Mouse (Mus musculus) neural tube, embryonic 12.5 days (tissue): ENCODE data around the gene E2f3. TPM values are rescaled to one million over a fixed set of nuclear protein-coding genes. Genes with fewer than 3 reads are reported as not detected.

Source experiments
- ATAC-seq: fragments of 200-750 bp; cut with Nextera tagmentation; 2 replicates; pipeline ENCODE4 v1.8.0; 2017; ENCODE audit warnings: low read depth, mild to moderate bottlenecking, moderate TSS enrichment, moderate library complexity; ENCODE audit not compliant: low FRiP score
- H3K27ac ChIP-seq: fragments of 300-500 bp; sonication (generic); 2 replicates; pipeline ENCODE4 v1.5.1; 2016
- H3K27me3 ChIP-seq: fragments of 300-500 bp; sonication (generic); replicated peaks from 2 replicates; pipeline ENCODE4 v1.6.1; 2016; ENCODE audit warnings: mild to moderate bottlenecking
- H3K36me3 ChIP-seq: fragments of 300-500 bp; sonication (generic); 2 replicates; pipeline ENCODE4 v1.6.1; 2016; ENCODE audit warnings: mild to moderate bottlenecking
- H3K4me1 ChIP-seq: fragments of 300-500 bp; sonication (generic); 2 replicates; pipeline ENCODE4 v1.6.1; 2016
- H3K4me2 ChIP-seq: fragments of 300-500 bp; sonication (generic); replicated peaks from 2 replicates; pipeline ENCODE4 v1.6.1; 2016; ENCODE audit warnings: mild to moderate bottlenecking
- H3K4me3 ChIP-seq: fragments of 300-500 bp; sonication (generic); 2 replicates; pipeline ENCODE4 v1.5.1; 2016
- H3K9ac ChIP-seq: fragments of 300-500 bp; sonication (generic); 2 replicates; pipeline ENCODE4 v1.6.1; 2016; ENCODE audit warnings: mild to moderate bottlenecking
- H3K9me3 ChIP-seq: fragments of 300-500 bp; sonication (generic); 2 replicates; pipeline ENCODE4 v1.6.1; 2016; ENCODE audit warnings: mild to moderate bottlenecking
- WGBS: fragments of 180-500 bp; shearing (Covaris S2); methylation state at CpG from one replicate; pipeline ENCODE4 v1.1.7; 2016; 5-methylcytosine and 5-hydroxymethylcytosine counted together
- polyA plus RNA-seq: library from polyadenylated mRNA; unstranded; fragments of >200 nt; fragmentation: Nextera tagmentation; extraction: Ambion mirVana; gene quantifications from 2 replicates; pipeline ENCODE4 v1.2.1, GENCODE M21; 2016

Gene E2f3
- polyA plus RNA-seq, 1 experiment from 2014 or later = 13.0 TPM

DNA sequence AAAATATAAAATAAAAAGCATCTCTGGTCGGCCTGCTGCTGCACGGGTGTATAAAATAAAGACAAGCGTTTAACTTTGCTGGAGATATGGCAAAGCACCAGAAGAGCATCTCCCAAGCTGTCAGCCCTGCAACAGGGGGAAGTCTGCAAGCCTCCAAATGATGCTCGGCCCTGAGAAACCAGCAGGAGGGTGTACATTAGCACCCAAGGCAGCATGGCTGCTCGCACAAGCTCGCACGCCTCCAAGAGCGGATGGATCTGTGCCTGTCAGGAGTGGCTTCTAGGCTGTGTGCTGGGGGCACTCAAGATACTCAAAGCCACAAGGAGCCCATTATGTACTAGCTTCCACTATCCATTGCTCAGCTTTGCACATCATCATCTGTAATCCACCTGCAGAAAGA lies 39.8 kb downstream of the E2f3 start:
- no peaks in the 10 kb centered on the region for H3K9me3 ChIP-seq
- H3K27me3 ChIP-seq = no peaks in the 10 kb centered on the region
- H3K36me3 ChIP-seq = no peaks in the 10 kb centered on the region; the same call in 1 of the 2 replicates
- no peak overlapping the region for H3K9ac ChIP-seq
- H3K4me2 ChIP-seq = no peak overlapping the region
- no peak overlapping the region for H3K27ac ChIP-seq
- ATAC-seq = no peak
- 94% methylated on average over 8 of the region's 8 CpGs for WGBS
- no peak overlapping the region for H3K4me3 ChIP-seq
- H3K4me1 ChIP-seq = no peaks in the 10 kb centered on the region

DNA sequence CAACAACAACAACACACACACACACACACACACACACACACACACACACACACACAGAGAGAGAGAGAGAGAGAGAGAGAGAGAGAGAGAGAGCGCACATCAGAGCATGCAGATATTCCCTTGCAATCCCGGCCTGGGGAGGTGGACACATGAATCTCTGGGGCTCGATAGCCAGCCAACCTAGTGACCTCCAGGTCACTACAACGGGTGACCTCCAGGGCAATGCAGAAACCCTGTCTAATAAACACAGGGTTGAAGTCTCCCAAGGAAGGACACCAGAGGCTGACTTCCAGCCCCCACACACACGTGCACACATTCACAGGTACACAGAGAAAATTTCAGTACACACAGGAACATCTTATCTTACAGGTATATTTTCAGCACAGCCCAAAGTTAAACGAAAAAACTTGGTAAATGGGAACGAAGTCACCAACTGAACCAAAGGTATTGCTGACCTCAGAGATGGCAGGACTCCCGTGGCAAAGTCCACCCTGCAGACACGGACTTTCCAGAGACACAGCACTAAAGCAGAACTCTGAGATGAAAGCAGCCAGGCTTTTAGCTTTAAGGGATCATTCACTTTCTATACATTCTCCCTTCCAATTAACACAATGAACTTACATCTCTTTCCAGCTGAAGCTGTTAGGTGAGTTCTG lies 40.8 kb downstream of the E2f3 start:
- H3K27me3 ChIP-seq = no peaks in the 10 kb centered on the region
- no peaks in the 10 kb centered on the region for H3K9me3 ChIP-seq
- no peak overlapping the region for H3K9ac ChIP-seq
- no peaks in the 10 kb centered on the region for H3K36me3 ChIP-seq
- 81% methylated on average over 9 of the region's 9 CpGs for WGBS
- no peaks in the 10 kb centered on the region for H3K4me1 ChIP-seq
- no peak overlapping the region for H3K4me2 ChIP-seq
- ATAC-seq = no peak
- H3K4me3 ChIP-seq = no peak overlapping the region
- H3K27ac ChIP-seq = no peak overlapping the region

DNA sequence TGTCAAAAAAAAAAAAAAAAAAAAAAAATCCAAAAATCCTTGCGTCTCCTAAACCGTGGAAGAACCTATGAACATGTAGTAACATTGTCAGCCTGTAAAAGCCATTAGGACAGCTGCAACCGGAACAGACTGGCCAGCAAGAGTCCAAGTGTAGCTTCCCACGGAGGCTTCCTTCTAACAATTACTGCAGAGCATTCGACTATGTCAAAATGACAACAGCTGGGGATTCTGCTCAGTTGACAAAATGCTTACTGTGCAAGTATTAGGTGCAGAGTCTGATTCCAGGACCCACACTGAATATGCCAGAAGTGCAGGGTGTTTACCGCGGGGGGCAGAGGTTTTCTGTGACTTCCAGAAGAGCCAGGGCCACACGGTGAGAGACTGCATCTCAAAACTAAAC lies 41.4 kb downstream of the E2f3 start:
- Histone ChIP-seq H3K27ac (no peak overlapping the region), H3K4me1 (no peaks in the 10 kb centered on the region), H3K9ac (no peak overlapping the region), H3K4me3 (no peak overlapping the region), H3K4me2 (no peak overlapping the region), H3K36me3 (no peaks in the 10 kb centered on the region), H3K27me3 (no peaks in the 10 kb centered on the region), H3K9me3 (no peaks in the 10 kb centered on the region)
- WGBS = 81% methylated on average over 8 of the region's 8 CpGs
- no peak for ATAC-seq

DNA sequence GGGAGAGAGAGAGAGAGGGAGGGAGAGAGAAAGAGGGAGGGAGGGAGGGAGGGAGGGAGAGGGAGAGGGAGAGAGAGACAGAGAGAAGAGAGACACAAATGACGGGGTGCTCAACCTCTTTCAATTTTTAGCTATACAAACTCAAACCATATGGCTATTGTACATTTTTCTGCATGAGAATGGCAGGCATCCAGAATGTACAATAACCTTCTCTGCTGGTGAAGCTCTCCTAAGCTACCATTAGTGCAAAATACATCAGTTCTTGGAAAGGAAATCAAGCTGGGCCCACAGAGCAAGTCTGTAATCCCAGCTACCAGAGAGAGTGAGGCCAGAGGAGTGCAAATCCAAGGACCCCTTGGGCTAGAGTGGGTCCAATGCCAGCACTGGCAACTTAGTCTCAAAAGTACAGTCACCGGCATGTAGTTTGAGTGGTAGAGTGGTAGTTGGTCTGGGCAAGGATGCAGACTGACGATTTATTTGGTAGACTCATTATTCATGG lies 42.3 kb downstream of the E2f3 start:
- Histone ChIP-seq H3K4me3 (no peak overlapping the region), H3K9me3 (no peaks in the 10 kb centered on the region), H3K4me2 (no peak overlapping the region), H3K27me3 (no peaks in the 10 kb centered on the region), H3K4me1 (no peaks in the 10 kb centered on the region), H3K27ac (no peak overlapping the region), H3K9ac (no peak overlapping the region), H3K36me3 (no peaks in the 10 kb centered on the region)
- no peak for ATAC-seq
- 89% methylated on average over 3 of the region's 3 CpGs for WGBS

DNA sequence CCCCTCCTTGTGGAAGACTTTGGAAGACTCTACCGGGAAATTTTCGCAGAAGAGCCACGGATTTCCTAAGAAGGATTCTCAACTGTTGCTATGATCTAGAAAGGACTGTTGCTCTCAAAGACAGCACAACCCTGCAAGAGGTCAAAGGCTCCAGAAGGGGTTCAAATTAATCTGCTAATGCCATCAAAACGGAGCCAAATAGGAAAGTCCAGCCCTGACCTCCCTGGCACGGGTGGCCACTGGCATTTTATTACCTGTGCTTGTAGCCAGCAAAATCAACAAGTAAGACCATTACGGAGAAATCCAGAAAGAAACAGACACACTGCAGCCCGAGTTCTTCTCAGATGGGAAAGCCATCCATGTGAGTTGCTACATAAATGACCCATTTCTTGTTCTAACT lies 45.8 kb downstream of the E2f3 start:
- ATAC-seq = no peak
- no peak overlapping the region for H3K4me2 ChIP-seq
- no peaks in the 10 kb centered on the region for H3K9me3 ChIP-seq
- no peak overlapping the region for H3K9ac ChIP-seq
- H3K4me1 ChIP-seq = no peaks in the 10 kb centered on the region
- no peaks in the 10 kb centered on the region for H3K27me3 ChIP-seq
- no peak overlapping the region for H3K4me3 ChIP-seq
- whole genome bisulfite sequencing = 87% methylated on average over 7 of the region's 7 CpGs
- no peak overlapping the region for H3K27ac ChIP-seq
- peaks cover 6% of the 10 kb centered on the region; the same call in 1 of the 2 replicates for H3K36me3 ChIP-seq

DNA sequence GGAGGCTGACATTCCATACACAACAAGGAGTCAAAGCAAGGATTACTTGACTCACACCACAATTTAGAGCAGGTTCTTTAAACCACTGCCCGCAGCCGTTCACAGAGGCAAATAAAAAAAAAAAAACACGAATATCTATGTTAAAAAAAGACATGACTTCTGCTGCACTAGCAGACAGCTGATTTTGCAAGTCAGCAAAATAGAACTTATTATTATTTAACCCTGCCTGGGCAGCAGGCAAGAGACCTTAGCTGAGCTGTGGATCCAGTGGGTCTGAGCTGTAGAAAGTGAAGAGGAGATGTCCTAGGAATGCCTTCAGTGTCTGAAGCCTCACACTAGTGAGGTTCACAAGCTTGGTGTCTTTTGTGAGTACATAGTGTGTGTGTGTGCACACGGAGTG lies 46.5 kb downstream of the E2f3 start:
- H3K27ac ChIP-seq = no peak overlapping the region
- no peaks in the 10 kb centered on the region for H3K9me3 ChIP-seq
- ATAC-seq = no peak
- peaks cover 6% of the 10 kb centered on the region; the same call in 1 of the 2 replicates for H3K36me3 ChIP-seq
- H3K4me2 ChIP-seq = no peak overlapping the region
- H3K9ac ChIP-seq = no peak overlapping the region
- H3K27me3 ChIP-seq = no peaks in the 10 kb centered on the region
- no peak overlapping the region for H3K4me3 ChIP-seq
- 79% methylated on average over 4 of the region's 4 CpGs for WGBS
- no peaks in the 10 kb centered on the region for H3K4me1 ChIP-seq

DNA sequence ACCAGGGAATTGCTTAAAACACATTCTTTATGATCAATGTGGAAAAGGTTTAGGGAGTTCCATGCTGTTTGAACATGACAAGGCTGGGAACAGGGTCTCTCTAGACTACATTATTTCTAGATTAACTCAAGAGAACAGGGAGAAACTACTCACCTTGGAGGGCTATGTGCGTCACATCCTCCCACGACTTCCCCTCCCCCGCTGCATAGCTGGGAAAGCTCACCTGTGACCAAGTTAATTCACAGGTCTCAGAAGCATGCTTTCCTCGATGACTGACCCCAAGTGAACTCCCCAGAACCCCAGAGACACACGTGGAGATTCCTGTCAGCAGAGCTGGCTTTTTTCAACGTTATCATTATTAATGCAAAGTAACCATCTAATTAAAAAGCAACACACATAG lies 47.1 kb downstream of the E2f3 start:
- WGBS = 88% methylated on average over 6 of the region's 6 CpGs
- no peaks in the 10 kb centered on the region for H3K4me1 ChIP-seq
- ATAC-seq = no peak
- H3K4me2 ChIP-seq = no peak overlapping the region
- no peaks in the 10 kb centered on the region for H3K27me3 ChIP-seq
- H3K36me3 ChIP-seq = peaks cover 6% of the 10 kb centered on the region; the same call in 1 of the 2 replicates
- no peak overlapping the region for H3K4me3 ChIP-seq
- H3K27ac ChIP-seq = no peak overlapping the region
- H3K9ac ChIP-seq = no peak overlapping the region
- no peaks in the 10 kb centered on the region for H3K9me3 ChIP-seq

DNA sequence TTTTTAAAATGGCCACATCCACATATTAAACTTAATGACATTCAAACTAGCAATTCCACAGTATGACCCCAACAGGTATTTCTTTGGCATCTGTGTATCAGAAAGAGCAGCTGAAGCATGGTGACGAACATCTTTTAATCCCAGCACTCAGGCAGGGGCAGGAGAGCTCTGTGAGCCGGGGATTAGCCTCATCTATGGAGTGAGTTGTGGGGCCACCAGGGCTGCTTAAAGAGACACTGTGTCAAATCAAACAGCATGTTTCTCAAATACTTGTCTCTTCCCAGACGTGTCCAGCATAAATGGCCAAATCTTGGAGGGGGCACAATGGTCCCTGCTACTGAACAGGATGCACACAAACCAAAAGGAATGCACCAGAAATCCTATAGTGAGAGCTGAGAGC lies 59.7 kb downstream of the E2f3 start:
- no peak overlapping the region for H3K4me2 ChIP-seq
- WGBS = 79% methylated on average over 3 of the region's 3 CpGs
- no peaks in the 10 kb centered on the region for H3K9me3 ChIP-seq
- no peak overlapping the region for H3K9ac ChIP-seq
- H3K27ac ChIP-seq = no peak overlapping the region
- no peaks in the 10 kb centered on the region for H3K4me1 ChIP-seq
- ATAC-seq = no peak
- no peak overlapping the region for H3K4me3 ChIP-seq
- H3K27me3 ChIP-seq = no peaks in the 10 kb centered on the region
- peaks cover 4% of the 10 kb centered on the region; the same call in 1 of the 2 replicates for H3K36me3 ChIP-seq

DNA sequence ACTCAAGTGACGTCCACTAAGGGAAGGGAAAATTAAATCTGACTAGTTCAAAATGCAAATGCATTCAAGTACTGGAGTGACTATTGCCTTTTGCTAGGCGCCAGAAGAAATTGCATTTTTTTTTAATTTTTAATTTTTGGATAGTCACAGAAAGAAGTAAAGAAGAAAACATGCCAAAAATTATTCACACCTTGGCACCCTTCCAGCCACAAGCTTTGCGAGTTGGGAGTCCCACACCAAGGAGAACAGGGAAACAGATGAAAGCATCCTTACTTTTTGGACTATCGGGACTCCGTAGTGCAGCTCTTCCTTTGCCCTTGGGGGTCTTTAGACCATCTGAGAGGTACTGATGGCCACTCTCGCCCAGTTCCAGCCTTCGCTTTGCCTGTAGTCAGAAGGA lies 66.0 kb downstream of the E2f3 start:
- H3K4me3 ChIP-seq = no peak overlapping the region
- H3K27me3 ChIP-seq = no peaks in the 10 kb centered on the region
- no peak overlapping the region for H3K9ac ChIP-seq
- no peaks in the 10 kb centered on the region for H3K4me1 ChIP-seq
- WGBS = 92% methylated on average over 7 of the region's 7 CpGs
- no peak for ATAC-seq
- no peak overlapping the region for H3K27ac ChIP-seq
- H3K4me2 ChIP-seq = no peak overlapping the region
- peaks cover 39% of the 10 kb centered on the region for H3K36me3 ChIP-seq
- no peaks in the 10 kb centered on the region for H3K9me3 ChIP-seq

DNA sequence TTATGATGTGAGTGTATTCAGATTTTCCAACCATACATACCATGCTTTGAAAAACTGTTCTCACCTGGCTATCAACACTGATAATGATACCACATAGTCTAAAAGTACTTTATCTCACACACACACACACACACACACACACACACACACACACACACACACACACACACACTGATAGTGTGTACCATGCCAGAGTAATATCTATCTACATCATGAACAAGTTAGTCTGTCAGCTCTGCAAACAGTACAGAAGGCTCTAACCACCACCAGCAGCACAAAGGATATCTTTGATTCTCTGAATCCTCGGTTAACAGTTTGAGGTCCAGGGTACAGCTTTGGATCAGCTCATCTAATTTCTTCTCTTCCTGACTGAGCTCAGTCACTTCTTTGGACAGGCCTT lies 69.3 kb downstream of the E2f3 start:
- no peaks in the 10 kb centered on the region for H3K27me3 ChIP-seq
- no peak overlapping the region for H3K27ac ChIP-seq
- no peak overlapping the region for H3K9ac ChIP-seq
- ATAC-seq = no peak
- H3K4me2 ChIP-seq = no peak overlapping the region
- H3K4me3 ChIP-seq = no peak overlapping the region
- 77% methylated on average over 1 of the region's 1 CpGs for WGBS
- no peaks in the 10 kb centered on the region for H3K4me1 ChIP-seq
- H3K36me3 ChIP-seq = peaks cover 59% of the 10 kb centered on the region
- no peaks in the 10 kb centered on the region for H3K9me3 ChIP-seq

DNA sequence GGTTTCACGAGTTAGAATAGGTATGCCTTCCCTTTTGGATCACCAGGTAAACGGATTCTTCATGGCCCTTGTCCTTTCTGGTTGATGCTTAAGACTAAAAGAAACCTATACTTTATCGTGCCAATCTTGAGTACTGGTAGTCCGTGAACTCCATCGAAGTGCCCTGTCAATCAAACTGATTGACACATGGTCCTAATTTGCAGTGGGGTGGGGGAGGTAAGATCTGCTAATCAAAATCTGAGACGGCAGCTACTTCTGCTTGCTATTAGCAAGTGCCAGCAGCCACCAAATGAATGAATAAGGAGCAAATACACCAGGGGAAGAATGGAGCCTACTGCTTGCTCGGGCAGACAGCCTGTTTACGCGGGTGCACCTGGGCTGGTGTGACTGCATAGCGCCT lies 72.3 kb downstream of the E2f3 start:
- Histone ChIP-seq H3K36me3 (peaks cover 73% of the 10 kb centered on the region), H3K4me3 (no peak overlapping the region), H3K27me3 (no peaks in the 10 kb centered on the region), H3K27ac (no peak overlapping the region), H3K4me2 (no peak overlapping the region), H3K9ac (no peak overlapping the region), H3K4me1 (no peaks in the 10 kb centered on the region), H3K9me3 (no peaks in the 10 kb centered on the region)
- WGBS = 95% methylated on average over 10 of the region's 10 CpGs
- ATAC-seq = no peak

DNA sequence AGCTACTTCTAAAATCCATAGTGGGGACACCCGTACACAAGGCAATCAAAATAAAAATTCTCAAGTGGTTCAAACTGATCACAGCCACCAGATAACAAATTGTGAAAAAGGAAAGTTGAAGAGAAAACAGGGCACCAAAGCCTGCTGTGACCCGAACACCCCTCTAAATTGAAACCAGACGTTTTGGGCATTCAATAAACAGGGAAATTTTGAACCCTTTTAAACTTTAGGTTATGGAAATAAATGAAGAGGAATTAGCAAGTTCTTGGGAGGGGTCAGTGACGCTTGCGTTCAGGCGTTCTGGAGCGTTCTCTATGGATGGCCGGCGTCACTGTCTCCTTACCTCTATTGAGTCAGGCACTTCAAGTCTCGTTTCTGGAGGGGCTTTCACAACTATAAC lies 72.8 kb downstream of the E2f3 start:
- Histone ChIP-seq H3K9ac (no peak overlapping the region), H3K4me3 (no peak overlapping the region), H3K9me3 (no peaks in the 10 kb centered on the region), H3K4me1 (no peaks in the 10 kb centered on the region), H3K27me3 (no peaks in the 10 kb centered on the region), H3K4me2 (no peak overlapping the region), H3K27ac (no peak overlapping the region), H3K36me3 (peaks cover 73% of the 10 kb centered on the region)
- no peak for ATAC-seq
- 89% methylated on average over 10 of the region's 10 CpGs for WGBS

DNA sequence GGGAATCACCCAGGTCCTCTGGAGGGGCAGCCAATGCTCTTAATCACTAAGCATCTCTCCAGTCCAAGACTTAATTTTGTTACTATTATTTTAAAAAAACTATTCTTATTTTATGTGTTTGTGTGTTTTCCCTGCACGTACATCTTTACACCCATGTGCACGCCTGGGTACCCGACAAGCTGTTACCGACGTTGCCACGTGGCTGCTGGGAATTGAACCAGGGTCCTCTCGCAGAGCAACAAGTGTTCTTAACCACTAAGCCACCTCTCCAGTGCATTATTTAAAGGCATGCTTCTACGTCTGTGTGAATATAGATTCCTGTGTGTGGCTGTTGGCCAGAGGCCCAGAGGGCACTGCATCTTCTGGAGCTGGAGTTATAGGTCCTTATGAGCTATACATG lies 73.6 kb downstream of the E2f3 start:
- no peak for ATAC-seq
- H3K27ac ChIP-seq = no peak overlapping the region
- no peaks in the 10 kb centered on the region for H3K27me3 ChIP-seq
- 0 out of 2 replicates have a peak, but pooled peaks cover 3% of the 10 kb centered on the region for H3K9me3 ChIP-seq
- H3K4me3 ChIP-seq = no peak overlapping the region
- no peak overlapping the region for H3K9ac ChIP-seq
- H3K36me3 ChIP-seq = peaks cover 73% of the 10 kb centered on the region
- no peak overlapping the region for H3K4me2 ChIP-seq
- 97% methylated on average over 8 of the region's 8 CpGs for WGBS
- no peaks in the 10 kb centered on the region for H3K4me1 ChIP-seq
